Mouse (Mus musculus) heart, adult 2 months (tissue): ENCODE data around the gene Atg7. TPM values are rescaled to one million over a fixed set of nuclear protein-coding genes. Genes with fewer than 3 reads are reported as not detected.

Experiments used
- DNase-seq, 2 experiments: peaks; one replicate each; pipeline ENCODE4 v3.0.0; 2021
- H3K27ac ChIP-seq: fragments of 200-600 bp; 2 replicates; pipeline ENCODE4 v1.8.1; 2022
- H3K27me3 ChIP-seq: fragments of 200-500 bp; 2 replicates; pipeline ENCODE4 v1.6.1; 2012; ENCODE audit warnings: mild to moderate bottlenecking, low read length, inconsistent platforms, mixed read lengths; ENCODE audit not compliant: control insufficient read depth, insufficient read depth
- H3K36me3 ChIP-seq: fragments of 200-500 bp; 2 replicates; pipeline ENCODE4 v1.6.1; 2012; ENCODE audit warnings: low read length, inconsistent platforms; ENCODE audit not compliant: control insufficient read depth, insufficient read depth
- H3K4me1 ChIP-seq: fragments of 200-500 bp; 2 replicates; pipeline ENCODE4 v1.6.1; 2011; ENCODE audit warnings: low read length; ENCODE audit not compliant: control insufficient read depth, insufficient read depth
- H3K4me3 ChIP-seq: fragments of 200-600 bp; 2 replicates; pipeline ENCODE4 v1.8.1; 2022
- H3K79me2 ChIP-seq: fragments of 200-500 bp; replicated peaks from 2 replicates; pipeline ENCODE4 v1.6.1; 2012; ENCODE audit warnings: mild to moderate bottlenecking, inconsistent platforms, low read length, moderate library complexity, mixed read lengths; ENCODE audit not compliant: control insufficient read depth, insufficient read depth
- H3K9ac ChIP-seq: fragments of 200-500 bp; 2 replicates; pipeline ENCODE4 v1.6.1; 2012; ENCODE audit warnings: low read depth, mild to moderate bottlenecking, control low read depth, inconsistent platforms, low read length, mixed read lengths
- CTCF ChIP-seq: fragments of 200-600 bp; IDR thresholded peaks from 2 replicates; pipeline ENCODE4 v1.8.1; 2022; ENCODE audit warnings: antibody characterized with exemption, mild to moderate bottlenecking, moderate library complexity
- EP300 ChIP-seq: fragments of 200-500 bp; IDR thresholded peaks from 2 replicates; pipeline ENCODE4 v1.6.1; 2011; ENCODE audit warnings: low read depth, low read length, control low read depth; ENCODE audit not compliant: insufficient read depth
- POLR2A ChIP-seq: fragments of 200-500 bp; IDR thresholded peaks from 2 replicates; pipeline ENCODE4 v1.6.1; 2011; ENCODE audit warnings: mild to moderate bottlenecking, low read depth, low read length, control low read depth; ENCODE audit not compliant: insufficient read depth
- WGBS: fragments of 180-500 bp; shearing (Covaris S2); methylation state at CpG from one replicate; pipeline ENCODE4 v1.1.7; 2018; 5-methylcytosine and 5-hydroxymethylcytosine counted together
- intact Hi-C: fragments of 180-260 bp; cut with DNase I; formaldehyde crosslinking; loops from one replicate; pipeline ENCODE4 v1.15.1; 2025
- polyA plus RNA-seq: library from polyadenylated mRNA; depleted of rRNA; stranded (reverse); fragments of >200 nt; gene quantifications from 2 replicates; pipeline ENCODE4 v1.2.3, GENCODE M21; 2012
- total RNA-seq, 2 experiments: library from RNA; stranded (reverse); gene quantifications; 2 replicates each; pipeline ENCODE4 v1.2.3; 2021

Atg7 gene
- total and polyA plus RNA-seq, 3 experiments = 9.9 to 11.1 (median 10.7) TPM

- Histone ChIP-seq H3K27me3 (no peaks in the 10 kb centered on the region), H3K79me2 (no peaks in the 10 kb centered on the region), H3K4me3 (no peak overlapping the region), H3K4me1 (peaks cover 22% of the 10 kb centered on the region), H3K27ac (no peak overlapping the region), H3K9ac (no peak overlapping the region), H3K36me3 (peaks cover 2% of the 10 kb centered on the region; the same call in 1 of the 2 replicates)
- DNase-seq = no peak
- intact Hi-C loops = no loop called here
- 97% methylated on average over 1 of the region's 1 CpGs for WGBS
- TF ChIP-seq CTCF = no peak
- TF ChIP-seq EP300 = no peak
- no peak for TF ChIP-seq POLR2A
These were observed 192.9 kb downstream of the Atg7 start for GRCm38 (mm10) chr6:114835752-114836151.

- H3K36me3 ChIP-seq = peaks cover 2% of the 10 kb centered on the region; the same call in 1 of the 2 replicates
- H3K9ac ChIP-seq = no peak overlapping the region
- H3K4me3 ChIP-seq = no peak overlapping the region
- no peak for DNase-seq
- intact Hi-C loops = no loop called here
- TF ChIP-seq CTCF = no peak
- TF ChIP-seq EP300 = no peak
- TF ChIP-seq POLR2A = no peak
- H3K27me3 ChIP-seq = no peaks in the 10 kb centered on the region
- H3K79me2 ChIP-seq = no peaks in the 10 kb centered on the region
- no peak overlapping the region for H3K27ac ChIP-seq
- WGBS = 80% methylated on average over 3 of the region's 3 CpGs
- peaks cover 26% of the 10 kb centered on the region for H3K4me1 ChIP-seq
These were observed 193.5 kb downstream of the Atg7 start for GRCm38 (mm10) chr6:114836433-114836832.

- peak in 1 of 2 experiments; percentile 58 for DNase-seq
- Histone ChIP-seq H3K4me3 (no peak overlapping the region), H3K27me3 (no peaks in the 10 kb centered on the region), H3K27ac (peak overlapping the region; percentile 66), H3K9ac (no peak overlapping the region), H3K79me2 (no peaks in the 10 kb centered on the region), H3K36me3 (peaks cover 2% of the 10 kb centered on the region; the same call in 1 of the 2 replicates), H3K4me1 (peaks cover 28% of the 10 kb centered on the region)
- intact Hi-C loops = no loop called here
- no peak for TF ChIP-seq POLR2A
- TF ChIP-seq EP300 = peak; percentile 86; the same call in 1 of the 2 replicates
- no peak for TF ChIP-seq CTCF
- 29% methylated on average over 4 of the region's 4 CpGs for WGBS
These were observed 196.0 kb downstream of the Atg7 start for GRCm38 (mm10) chr6:114838872-114839271.

- peaks cover 2% of the 10 kb centered on the region; the same call in 1 of the 2 replicates for H3K36me3 ChIP-seq
- WGBS = 52% methylated on average over 7 of the region's 7 CpGs
- intact Hi-C loops = no loop called here
- no peaks in the 10 kb centered on the region for H3K27me3 ChIP-seq
- DNase-seq = peak; percentile 42 to 43
- H3K27ac ChIP-seq = peak overlapping the region; percentile 66
- H3K9ac ChIP-seq = no peak overlapping the region
- no peak overlapping the region for H3K4me3 ChIP-seq
- peaks cover 28% of the 10 kb centered on the region for H3K4me1 ChIP-seq
- TF ChIP-seq CTCF (no peak), POLR2A (no peak), EP300 (0 out of 2 replicates have a peak, but pooled peaks have one; percentile 43)
- H3K79me2 ChIP-seq = no peaks in the 10 kb centered on the region
These were observed 197.1 kb downstream of the Atg7 start for GRCm38 (mm10) chr6:114840012-114840411.

- no peak for TF ChIP-seq POLR2A
- no peak for TF ChIP-seq CTCF
- TF ChIP-seq EP300 = no peak
- Histone ChIP-seq H3K4me1 (peaks cover 26% of the 10 kb centered on the region), H3K4me3 (no peak overlapping the region), H3K27ac (no peak overlapping the region), H3K36me3 (peaks cover 2% of the 10 kb centered on the region; the same call in 1 of the 2 replicates), H3K79me2 (no peaks in the 10 kb centered on the region), H3K27me3 (no peaks in the 10 kb centered on the region), H3K9ac (no peak overlapping the region)
- WGBS = 74% methylated on average over 3 of the region's 3 CpGs
- DNase-seq = no peak
- intact Hi-C loops = no loop called here
These were observed 199.2 kb downstream of the Atg7 start for GRCm38 (mm10) chr6:114842131-114842530.

GRCm38 (mm10) chr6:114842863-114843262 lies 200.0 kb downstream of the Atg7 start:
- TF ChIP-seq EP300 (no peak), CTCF (peak; percentile 31; the same call in 1 of the 2 replicates), POLR2A (no peak)
- H3K4me3 ChIP-seq = no peak overlapping the region
- no peaks in the 10 kb centered on the region for H3K27me3 ChIP-seq
- WGBS = 95% methylated on average over 2 of the region's 2 CpGs
- no peaks in the 10 kb centered on the region for H3K79me2 ChIP-seq
- peaks cover 26% of the 10 kb centered on the region for H3K4me1 ChIP-seq
- intact Hi-C loops = no loop called here
- H3K36me3 ChIP-seq = peaks cover 2% of the 10 kb centered on the region; the same call in 1 of the 2 replicates
- H3K9ac ChIP-seq = no peak overlapping the region
- no peak for DNase-seq
- no peak overlapping the region for H3K27ac ChIP-seq
